Mouse (Mus musculus) retina, adult 2 months (tissue): Measurements from ENCODE around the gene Srrm4.
"Not testable (repeated sequence)": the region's sequence is repeated elsewhere in the genome, so short reads cannot be mapped to it uniquely, and the experiment has no call there.

Experiments
- DNase-seq: peaks from one replicate; pipeline ENCODE4 v3.0.0-alpha.2; 2012; ENCODE audit warnings: low read depth, low spot score

Srrm4 gene

DNA sequence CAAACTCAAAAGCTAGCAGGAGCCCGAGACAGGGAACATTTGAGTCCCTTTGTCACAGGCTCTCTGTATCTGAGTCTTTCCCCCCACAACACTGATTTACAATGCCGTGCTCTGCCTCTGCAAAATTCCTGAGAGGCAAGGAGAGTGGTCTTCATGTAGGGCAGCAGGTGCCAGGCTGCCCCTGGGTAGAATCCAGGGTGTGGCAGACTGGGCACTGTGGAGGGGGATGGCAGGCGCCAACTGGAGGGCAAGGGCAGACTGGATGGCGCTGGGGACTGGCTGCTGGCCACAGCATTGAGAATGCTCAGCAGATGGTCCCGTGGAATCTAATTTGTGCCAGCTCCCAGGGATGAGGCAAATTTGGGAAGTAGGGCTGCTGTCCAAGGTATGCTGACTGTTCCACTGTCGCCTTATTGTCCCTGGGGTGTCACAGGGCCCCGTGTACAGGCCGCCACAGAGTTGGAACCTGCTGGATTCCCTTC lies 148.1 kb downstream of the Srrm4 start:
- no peak for DNase-seq

DNA sequence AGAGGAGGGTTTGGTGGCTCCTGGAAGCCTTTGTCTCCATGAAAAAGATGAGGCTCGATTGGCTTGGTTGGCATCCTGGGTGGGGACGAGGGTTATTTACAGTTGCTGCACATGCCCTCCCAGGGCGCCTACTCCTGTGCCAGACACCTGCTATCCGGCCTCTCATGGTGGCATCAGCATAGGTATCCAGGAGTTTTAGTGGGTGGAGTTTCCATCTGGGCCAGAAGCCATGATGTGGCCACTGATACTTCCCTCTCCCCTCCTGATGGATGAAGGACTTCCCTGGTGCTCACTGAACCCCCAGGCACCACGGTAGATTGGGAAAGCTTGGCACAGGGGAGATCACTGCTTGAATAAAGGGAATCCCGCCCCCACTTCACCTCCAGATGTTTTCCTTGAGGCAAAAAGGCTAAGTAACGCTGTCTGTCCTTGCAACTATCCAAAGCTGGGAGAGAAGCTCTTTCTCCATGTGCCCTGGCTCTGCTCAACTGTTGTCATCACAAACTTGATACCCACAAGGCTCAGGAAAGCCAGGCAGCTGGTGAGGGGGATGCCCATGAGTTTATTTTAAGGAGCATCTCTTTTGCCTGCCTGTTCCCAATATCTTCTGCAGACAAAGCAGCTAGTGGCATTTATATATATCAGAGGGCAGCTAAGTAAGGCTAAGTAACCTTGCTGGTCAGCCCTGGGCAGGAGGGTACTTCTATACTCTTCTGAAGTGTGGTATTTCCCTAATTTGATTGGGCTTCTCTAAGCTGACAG lies 148.7 kb downstream of the Srrm4 start:
- no peak for DNase-seq

DNA sequence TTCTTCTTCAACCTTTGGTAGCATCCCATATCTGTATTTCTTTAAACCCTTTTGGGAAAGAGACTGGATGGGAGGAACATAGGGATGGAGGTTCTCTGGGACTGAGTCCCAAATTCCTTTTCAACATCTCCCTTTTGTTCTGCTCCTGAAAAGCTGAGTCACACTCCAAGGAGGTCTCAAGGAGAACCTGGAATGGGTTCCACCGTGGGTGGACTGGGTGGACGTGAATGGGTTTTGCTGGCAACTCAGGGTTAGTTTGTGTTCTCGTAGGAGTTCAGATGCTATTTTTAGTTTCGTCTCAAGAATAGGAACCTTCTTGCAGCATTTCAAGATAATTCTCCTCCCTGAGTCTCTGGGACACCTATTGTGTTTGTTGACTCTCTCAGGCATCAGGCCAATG lies 151.4 kb downstream of the Srrm4 start:
- no peak for DNase-seq

DNA sequence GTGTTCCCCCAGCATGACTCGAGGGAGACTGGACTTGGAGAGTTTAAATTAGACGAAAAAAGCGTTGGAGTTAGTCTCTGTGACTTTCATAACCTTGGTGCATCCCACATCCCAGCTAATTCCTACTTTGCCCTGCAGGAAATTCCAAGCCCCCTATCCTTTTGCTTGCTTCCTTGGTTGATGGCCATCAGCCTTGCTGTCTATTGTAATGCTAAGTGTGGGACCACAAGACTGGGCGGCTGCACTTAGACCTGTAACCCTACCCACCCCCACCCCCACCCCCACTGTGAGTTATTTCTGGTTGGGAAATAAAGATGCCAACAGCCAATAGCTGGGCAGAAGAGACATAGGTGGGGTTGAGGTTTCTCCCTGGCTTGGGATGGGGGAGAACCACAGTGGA lies 153.3 kb downstream of the Srrm4 start:
- DNase-seq = no peak

DNA sequence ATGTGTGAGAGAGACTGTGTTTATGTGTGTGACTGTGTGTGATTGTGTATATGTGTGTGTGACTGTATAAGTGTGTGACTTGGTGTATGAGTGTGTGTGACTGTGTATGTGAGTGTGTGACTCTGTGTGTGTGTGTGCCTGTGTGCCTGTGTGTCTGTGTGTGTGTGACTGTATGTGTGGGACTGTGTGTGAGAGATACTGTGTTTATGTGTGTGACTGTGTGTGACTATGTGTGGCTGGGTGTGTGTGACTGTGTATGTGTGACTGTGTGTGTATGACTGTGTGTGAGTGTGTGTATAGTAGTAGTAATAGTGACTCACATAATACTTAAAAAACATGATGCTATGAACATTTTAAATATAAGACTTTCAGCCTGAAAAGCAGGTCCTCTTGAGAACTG lies 155.5 kb downstream of the Srrm4 start:
- DNase-seq = no peak

DNA sequence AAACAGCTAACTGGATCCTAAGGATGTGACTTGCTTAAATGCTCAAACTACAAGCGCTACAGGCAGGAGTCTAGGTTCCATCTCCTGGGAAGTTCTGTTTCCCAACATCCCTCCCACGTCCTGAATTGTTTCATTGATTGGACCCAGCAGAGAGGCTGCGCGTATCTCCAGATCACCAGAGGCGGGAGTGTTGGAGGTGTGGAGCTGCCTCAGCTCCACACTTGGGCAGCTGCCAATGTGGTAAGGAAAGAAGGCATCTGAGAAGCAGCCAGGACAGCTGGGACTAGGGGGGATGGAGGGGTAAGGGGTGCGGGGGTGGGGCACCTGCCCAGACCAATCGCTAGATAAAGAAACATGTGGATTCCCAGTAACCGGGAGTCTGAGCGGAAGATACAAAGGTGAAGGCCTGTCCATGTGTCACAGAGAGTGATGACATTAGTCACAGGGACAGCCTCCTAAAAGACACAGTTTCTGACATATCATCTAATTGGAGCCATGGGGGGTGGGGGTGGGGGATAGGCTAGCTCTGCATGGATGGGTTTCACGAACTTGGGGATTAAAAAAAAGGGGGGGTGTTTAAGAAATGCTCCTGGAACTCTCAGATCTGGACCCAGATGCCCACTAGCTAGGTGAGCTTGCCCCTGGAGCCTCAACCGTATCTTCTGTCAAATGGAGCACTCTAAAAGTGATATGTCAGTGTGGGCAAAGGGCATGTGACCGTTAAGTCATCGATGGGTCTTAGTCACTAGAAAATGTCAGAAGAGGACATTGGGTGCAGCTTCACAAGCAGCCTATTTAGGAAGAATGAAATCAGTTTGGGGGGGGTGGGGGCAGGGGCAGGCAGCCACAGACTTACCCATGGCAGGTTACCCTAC lies 156.4 kb downstream of the Srrm4 start:
- no peak for DNase-seq

DNA sequence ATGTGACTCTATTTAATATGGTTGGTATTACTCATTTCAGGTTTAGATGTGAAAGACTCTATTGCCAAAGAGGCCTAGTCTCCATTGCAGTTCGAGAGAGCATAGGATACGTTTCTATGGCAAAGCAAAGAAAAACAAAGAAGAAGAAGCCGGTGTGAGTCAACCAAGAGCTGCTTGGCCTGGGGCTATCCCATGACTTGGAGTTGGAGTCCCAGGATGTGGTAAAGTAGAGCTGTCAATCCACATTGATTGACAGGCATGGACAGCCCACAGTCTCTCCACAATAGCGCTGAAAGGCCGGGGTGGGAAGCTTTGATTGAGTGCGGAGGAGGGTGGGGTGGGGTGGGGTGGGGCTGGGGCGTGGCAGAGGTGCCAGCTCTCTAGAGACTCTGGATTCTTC lies 158.7 kb downstream of the Srrm4 start:
- no peak for DNase-seq

DNA sequence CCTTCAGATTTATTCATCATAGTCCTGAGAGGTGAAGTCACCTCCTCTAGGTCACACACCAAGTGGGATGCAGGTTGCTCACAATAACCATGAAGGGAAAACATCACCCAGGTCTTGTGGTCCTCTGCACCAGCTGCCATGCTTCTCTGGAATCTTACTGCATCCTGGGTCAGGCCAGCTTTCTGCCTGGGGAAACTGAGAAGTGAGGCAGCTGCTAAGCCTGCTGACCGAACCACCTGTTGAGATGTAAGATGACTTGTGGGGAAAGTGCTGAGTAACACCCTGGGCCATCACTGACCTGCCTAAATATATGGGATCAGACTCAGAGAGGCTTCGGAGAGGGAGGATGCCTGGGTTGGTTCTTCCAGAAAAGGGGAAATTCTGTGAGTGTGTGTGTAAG lies 164.9 kb downstream of the Srrm4 start:
- no peak for DNase-seq

DNA sequence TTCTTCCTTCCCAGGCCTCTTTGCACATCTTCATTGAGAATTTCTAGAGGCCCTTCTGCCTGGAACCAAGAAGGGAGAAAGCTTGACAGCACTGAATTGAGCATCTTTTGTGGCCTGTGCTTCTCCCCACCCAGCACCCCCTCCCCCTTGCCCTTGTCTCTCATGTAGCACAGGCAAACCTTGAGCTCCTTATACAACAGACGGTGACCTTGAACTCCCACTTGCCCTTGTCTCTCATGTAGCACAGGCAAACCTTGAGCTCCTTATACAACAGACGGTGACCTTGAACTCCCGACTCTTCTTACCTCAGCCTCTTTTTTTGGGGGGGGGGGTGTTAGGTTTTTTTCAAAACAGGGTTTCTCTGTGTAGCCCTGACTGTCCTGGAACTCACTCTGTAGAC lies 165.9 kb downstream of the Srrm4 start:
- not testable (repeated sequence) for DNase-seq

DNA sequence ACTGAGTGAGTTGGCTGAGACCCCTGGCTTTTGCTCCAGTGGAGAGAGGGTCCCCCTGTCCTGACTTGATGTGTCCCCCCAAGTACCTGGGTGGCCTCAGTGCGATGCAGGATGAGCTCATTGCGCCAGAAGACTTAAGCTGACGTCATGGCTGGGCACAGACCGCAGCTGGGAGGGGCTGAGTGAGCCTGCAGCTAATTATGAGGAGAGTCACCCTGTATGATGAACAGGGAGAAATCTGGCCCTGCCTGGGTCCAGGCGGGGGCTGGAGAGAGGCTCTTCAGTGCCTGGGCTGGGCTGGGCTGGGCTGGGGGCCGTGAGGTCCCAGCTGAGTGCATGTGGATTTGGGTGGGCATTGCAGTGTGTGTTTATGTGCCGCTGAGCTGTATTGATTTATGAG lies 166.3 kb downstream of the Srrm4 start:
- DNase-seq = no peak

DNA sequence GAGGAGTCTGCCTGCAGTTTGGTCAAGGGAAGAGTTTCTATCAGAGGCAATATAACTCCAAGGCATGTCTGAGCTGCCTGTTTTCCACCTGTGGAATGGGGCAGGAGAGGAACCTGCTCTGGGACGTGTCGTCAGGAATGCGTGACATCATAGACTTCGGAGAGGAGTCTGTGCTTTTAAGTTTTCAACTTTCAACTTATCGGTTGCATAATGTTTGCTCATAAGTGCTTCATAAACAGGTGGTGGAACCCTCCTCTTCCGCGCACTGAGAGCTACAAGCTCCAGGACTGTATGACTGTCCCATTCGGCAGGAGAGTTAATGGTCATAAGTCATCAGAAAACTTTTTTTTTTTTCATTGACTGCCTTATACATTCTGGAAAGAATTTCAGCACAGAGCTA lies 167.9 kb downstream of the Srrm4 start:
- DNase-seq = no peak

DNA sequence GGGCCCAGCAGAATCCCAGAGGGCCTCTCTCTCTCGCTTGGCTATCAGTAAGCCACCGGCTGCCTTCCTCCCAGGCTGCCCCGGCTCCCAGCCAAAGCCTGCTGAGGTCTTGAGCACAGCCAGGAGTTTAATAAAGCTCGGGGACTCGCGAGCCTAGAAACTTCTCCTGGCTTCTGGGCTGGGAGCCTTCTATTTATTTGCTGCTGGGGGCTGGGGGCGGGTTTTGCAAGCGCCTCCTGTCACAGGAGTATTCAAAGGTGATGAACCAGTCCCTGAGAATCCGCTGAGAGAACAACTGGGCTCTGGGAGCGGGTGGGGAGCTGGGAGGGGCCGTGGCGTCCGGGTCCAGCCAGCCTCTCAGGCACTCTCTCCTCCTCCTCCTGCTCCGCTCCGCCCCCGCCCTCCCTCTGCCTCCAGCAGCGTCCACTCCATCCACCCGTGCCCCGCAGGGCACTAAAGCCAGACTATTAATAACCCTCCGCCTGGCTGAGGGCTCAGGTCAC lies 168.9 kb downstream of the Srrm4 start, which contains the start of gene Hspb8:
TSS of gene Hspb8 (minus strand) at position 166 of the 503 bp plus-strand sequence.
- DNase-seq = no peak

DNA sequence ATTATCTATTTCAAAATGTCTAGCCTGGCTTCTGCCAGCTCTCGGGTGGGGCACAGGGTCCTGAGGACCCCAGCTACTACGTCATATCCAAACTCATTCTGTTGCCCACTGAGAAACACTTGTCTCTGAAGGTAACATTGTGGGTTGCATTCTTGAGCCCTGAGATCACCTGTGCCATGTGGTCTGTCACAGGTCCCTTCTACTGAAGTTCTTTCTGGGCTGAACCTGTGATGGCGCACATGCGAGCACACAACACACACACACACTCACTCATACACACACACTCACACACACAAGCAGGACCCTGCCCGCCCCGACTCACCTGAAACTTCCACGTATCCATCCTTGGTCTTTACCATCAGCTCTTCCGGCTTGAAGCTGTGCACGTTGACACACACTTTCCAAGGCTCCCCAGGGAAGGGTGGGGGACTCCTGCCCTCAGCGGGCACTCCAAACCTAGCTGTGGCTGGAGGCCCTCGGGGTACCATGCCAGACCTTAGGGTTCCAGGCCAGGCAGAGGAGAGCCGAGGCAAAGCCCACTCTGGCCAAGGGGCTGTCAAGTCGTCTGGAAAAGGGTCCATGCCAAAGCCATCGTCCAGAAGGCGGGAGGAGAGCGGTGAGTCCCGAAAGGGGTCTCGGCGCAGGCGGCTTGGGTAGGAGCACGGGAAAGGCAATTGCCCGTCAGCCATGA lies 169.7 kb downstream of the Srrm4 start:
- DNase-seq = no peak

DNA sequence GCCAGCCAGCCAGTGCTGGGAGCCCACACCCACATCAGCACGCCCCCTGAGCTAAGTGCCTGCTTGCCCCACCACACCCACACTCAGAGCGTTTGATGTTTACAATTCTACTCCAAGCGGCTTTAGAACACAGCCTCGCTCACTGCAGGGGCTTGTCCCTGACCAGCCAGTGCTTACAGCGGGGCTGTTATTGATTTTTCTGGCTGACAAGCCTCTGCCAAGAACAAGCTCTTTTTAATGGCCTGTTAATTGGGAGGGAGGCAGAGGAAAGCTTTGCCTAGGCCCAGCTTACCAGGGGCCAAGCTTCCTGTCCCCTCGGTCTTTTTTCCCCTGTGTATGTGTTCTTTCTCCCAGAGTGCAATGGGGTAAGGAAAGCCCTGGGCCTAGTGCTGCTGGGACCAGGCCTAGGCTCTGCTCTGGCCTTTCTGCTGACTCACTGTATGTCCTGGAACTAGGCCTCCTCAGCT lies 170.8 kb downstream of the Srrm4 start:
- DNase-seq = no peak

DNA sequence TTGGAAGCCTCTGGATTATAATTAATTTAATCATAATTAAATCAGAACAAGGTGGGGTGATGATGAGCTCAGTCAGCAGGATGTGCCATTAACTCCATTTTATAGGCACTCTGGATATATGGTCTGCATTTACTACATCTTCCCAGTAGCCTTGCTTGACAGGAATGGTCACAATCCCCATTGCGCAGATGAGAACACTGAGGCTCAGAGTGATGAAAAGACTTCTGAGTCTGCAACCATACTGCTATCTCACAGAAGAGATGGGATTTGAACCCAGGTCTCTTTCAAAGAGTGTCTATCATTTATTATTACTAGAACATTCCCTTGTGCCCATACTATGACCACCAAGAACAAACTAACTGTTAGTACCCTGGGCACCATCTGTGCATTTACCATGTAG lies 171.4 kb downstream of the Srrm4 start:
- DNase-seq = no peak

DNA sequence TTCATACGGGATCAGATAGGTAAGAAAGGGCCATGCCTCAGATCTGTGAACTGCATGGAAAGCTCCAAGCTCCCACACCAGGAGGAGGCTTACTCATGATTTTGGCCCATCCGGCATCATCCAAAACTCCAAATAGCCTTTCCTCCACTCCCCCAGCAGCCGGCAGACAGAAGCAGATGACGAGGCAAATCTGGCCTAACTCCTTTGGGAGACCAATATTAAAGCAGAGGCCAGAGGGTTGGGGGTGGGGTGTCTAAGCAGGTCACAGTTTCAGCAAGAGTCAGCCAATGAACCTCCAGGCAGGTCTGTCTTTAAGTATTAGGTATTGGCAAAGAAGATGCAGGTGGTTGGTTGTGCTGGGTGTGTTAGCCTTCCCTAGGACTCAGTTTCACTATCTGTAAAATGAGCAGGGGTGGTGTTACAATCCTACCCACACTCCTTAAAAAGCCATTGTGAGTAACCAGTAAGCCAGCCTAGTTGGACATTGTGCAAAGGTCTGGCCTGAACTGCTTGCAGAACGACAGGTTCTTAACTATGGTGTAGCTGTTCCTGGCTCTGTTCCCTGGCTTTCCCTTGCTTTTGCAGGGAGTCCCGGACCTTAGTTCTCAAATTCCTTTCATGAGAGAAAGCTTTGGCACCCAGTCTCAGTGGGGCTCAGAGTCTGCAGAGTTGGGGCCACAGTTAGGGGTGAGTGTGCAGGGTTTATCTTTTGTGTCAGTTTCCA lies 172.1 kb downstream of the Srrm4 start:
- no peak for DNase-seq

DNA sequence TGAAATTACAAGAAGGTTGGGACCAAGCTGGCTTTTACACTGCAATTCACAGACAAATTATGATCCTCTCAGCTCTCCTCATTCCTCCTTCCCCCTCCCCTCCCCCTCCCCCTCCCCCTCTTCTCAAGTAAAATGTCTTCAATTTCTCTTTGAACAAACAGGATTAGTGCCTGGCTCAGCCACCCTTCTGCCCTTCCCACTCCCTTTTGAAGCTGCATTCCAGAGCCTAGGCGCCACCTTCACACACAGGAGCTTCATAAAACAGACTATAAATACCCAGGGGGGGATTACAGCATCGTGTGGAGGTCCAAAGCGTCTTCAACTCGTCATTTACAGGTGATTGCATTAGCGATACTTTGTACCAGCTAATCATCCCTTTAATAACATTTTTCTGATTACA lies 175.4 kb downstream of the Srrm4 start:
- DNase-seq = no peak

DNA sequence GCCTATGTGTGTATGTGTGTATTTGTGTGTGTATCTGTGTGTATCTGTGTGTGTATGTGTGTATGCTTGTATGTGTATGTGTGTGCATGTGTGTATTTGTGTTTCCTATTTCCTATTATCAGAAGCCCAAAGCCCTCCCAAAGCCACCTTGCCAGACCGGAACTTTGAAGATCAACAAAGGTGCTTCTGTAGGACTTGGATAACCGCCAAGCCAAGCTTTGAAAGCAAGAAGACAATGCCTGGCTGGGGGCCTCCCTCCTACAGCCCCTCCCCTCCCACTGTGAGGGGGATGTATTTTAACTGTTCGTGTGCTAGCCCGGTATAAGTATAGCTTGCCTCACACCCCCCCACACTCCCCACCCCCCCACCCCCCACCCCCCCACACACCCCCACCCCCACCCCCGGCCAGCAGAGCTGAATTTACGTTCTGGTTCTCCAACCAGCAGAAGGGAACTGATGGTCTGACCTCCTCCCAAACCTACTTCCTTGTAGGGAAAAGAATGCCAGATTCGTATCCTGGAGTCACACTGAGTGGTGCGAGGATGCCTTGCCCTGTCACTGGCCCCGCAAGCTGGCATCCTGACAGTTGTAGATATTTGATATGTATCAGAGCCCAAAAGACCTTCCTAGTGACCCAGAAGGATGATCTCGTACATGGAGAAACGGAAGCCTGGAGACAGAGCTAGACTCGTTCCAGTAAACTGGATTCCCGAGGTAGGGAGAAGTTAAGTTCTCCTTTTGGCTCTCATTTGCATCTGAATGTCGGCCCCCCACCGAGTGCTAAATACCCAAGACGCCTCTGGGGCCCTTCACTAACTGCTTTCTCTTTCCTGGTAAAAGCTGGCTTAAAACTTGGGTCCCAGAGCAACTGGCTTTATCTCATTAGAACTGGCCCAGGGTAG lies 181.7 kb downstream of the Srrm4 start:
- DNase-seq = no peak

DNA sequence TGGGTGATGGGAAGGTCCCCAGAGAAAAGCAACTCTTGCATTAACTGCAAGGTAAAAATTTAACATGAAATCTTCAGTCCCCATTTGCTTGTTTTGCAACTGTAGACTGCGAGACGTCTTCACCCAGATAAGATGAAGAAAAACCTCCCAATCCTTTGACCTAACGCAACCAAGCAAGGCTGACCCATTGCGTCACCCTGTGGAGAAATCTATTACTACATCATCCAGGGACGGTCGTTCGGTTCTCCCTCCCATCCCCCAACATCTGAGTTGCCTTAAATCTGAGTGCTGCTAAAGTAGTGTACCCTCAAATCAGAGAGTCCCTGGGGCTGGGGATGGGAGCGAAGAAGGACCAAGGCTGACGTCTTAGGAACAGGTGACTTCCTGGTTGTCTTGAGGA lies 182.7 kb downstream of the Srrm4 start:
- no peak for DNase-seq

DNA sequence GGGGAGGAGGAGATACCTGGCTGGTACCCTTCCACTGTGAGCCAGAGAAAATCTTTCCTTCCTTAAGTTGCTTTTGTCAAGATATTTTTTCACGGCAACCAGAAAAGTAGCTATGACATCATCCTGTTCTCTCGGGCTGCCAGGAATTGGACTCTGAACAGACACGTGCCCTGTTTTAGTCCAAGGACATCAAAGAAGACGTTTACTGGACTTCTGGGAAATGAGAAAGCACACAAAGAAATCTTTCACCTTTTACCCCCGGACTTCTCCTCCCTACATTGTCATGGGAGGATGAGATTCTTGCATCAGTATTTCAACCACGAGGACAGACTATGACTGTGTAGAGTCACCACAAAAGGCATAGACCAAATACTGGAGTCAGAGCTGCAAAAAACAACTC lies 183.7 kb downstream of the Srrm4 start:
- DNase-seq = no peak
